Mouse (Mus musculus): ENCODE results near the gene Olfr1352. TPM values are rescaled to one million over a fixed set of nuclear protein-coding genes. Genes with fewer than 3 reads are reported as not detected.

The Olfr1352 gene
- not detected for polyA plus RNA-seq (2017; shearing (Covaris generic))

GRCm38 (mm10) chr10:78980750-78981149 lies at the start of gene Olfr1352:
Gene Olfr1352, plus strand, starts transcription at chr10:78981050.

GRCm38 (mm10) chr10:78950336-78950735 lies 30.5 kb upstream of the Olfr1352 start, which contains the start of gene Olfr8:
Gene Olfr8, plus strand, starts transcription at chr10:78950636.

DNA sequence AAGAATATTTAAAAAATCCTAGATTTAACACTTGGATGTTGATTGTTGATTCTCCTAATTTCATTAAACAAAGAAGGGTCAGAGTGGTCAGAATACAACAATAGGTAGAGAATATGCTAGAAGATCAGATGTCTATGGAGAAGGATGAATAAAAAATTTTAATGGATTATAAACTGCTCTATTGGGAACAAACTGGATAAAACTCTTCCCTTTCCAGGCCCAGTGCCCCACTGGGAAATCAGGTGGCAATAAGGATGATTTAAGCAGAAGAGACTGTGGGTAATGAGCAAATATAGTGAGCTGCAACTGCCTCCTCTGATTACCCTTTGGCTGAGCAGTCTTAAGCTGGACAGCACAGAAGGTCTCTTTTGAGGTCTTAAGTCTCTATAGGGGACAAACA lies 17.8 kb upstream of the Olfr1352 start, which contains the start of gene Olfr1353:
TSS of gene Olfr1353 (plus strand) at position 301 of the 400 bp plus-strand sequence.

GRCm38 (mm10) chr10:79012172-79012571 lies 31.3 kb downstream of the Olfr1352 start, which contains the start of gene Olfr1351:
Gene Olfr1351, plus strand, starts transcription at chr10:79012472.

GRCm38 (mm10) chr10:79028441-79028840 lies 47.6 kb downstream of the Olfr1352 start, which contains the start of gene Olfr57:
Gene Olfr57, plus strand, starts transcription at chr10:79028741.

Other genes with a start within 250 kb of the Olfr1352 start
- not detected for gene Ccdc105, start 228.0 kb upstream of the Olfr1352 start, polyA plus RNA-seq (2017; shearing (Covaris generic))
- gene Slc1a6, start 200.6 kb upstream of the Olfr1352 start, polyA plus RNA-seq (2017; shearing (Covaris generic)), result not detected
- gene Olfr1356, start 128.9 kb upstream of the Olfr1352 start, polyA plus RNA-seq (2017; shearing (Covaris generic)), result not detected
- gene Olfr1355, start 105.5 kb upstream of the Olfr1352 start, polyA plus RNA-seq (2017; shearing (Covaris generic)), result not detected
- not detected for gene Olfr1354, start 67.9 kb upstream of the Olfr1352 start, polyA plus RNA-seq (2017; shearing (Covaris generic))
- not detected for gene Olfr8, start 30.4 kb upstream of the Olfr1352 start, polyA plus RNA-seq (2017; shearing (Covaris generic))
- not detected for gene Olfr1353, start 17.7 kb upstream of the Olfr1352 start, polyA plus RNA-seq (2017; shearing (Covaris generic))
- not detected for gene Olfr1351, start 31.4 kb downstream of the Olfr1352 start, polyA plus RNA-seq (2017; shearing (Covaris generic))
- gene Olfr57, start 47.7 kb downstream of the Olfr1352 start, polyA plus RNA-seq (2017; shearing (Covaris generic)), result not detected
- 15.9 TPM for gene 2610008E11Rik, start 116.5 kb downstream of the Olfr1352 start, polyA plus RNA-seq (2017; shearing (Covaris generic))
- gene Vmn2r80, start 167.7 kb downstream of the Olfr1352 start, polyA plus RNA-seq (2017; shearing (Covaris generic)), result not detected